Mouse (Mus musculus) neutrophil, adult 5-6 weeks (primary cell): Measurements from ENCODE around the gene Drc3. TPM values are rescaled to one million over a fixed set of nuclear protein-coding genes. Genes with fewer than 3 reads are reported as not detected.
"Not testable (repeated sequence)": the region's sequence is repeated elsewhere in the genome, so short reads cannot be mapped to it uniquely, and the experiment has no call there.

Experiments
- ATAC-seq: fragments of 151-379, 151-347 bp; 2 replicates; pipeline ENCODE4 v1.8.0; 2017; ENCODE audit warnings: mild to moderate bottlenecking, moderate TSS enrichment; ENCODE audit not compliant: insufficient number of reproducible peaks, poor library complexity, low FRiP score, severe bottlenecking; ENCODE audit errors: extremely low read depth
- total RNA-seq: library from RNA; stranded (forward); fragments of 200-1000 nt; gene quantifications from 2 replicates; pipeline ENCODE4 v1.2.3, GENCODE M21; 2017

The Drc3 gene
- total RNA-seq, 1 experiment from 2014 or later: 0.58 TPM

DNA sequence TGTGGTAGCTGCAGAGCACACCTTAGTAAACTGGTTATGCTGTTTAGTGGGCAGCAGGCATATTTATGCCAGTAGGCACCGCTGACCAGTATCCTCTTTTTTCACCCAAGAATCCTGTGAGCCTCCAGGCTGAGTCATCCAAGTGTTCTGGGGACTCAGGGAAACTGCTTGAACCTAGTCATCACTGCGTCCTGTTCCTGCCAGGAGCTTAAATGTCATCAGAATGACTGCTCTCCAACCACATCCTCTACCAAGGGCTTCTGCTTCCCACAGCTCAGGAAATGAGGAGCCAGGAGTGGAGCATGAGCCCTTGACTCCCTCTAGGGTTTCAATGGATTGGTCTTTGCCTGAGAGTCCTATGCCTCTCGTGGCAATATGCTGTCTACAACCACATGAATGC, 83.5 kb downstream of the Drc3 start:
- no peak for ATAC-seq

DNA sequence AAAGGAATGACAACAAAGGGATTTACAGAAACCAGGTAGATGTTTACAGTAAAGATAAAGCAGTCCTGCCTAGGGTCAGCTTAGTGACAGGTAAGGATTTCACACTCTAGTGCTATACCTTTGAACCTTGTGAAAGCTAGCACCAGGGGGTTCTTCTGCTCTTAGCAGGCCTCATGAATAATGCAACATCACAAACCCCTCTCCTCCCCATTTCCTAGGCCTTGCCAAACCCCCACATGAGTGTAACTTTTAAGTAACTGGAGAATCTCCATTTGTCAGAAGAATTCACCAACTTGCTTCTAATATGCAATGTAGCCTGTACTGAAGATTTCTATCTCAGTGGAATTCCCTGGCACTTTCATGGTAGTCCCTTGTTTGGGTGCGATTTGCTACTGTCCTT, 86.5 kb downstream of the Drc3 start:
- not testable (repeated sequence) for ATAC-seq

DNA sequence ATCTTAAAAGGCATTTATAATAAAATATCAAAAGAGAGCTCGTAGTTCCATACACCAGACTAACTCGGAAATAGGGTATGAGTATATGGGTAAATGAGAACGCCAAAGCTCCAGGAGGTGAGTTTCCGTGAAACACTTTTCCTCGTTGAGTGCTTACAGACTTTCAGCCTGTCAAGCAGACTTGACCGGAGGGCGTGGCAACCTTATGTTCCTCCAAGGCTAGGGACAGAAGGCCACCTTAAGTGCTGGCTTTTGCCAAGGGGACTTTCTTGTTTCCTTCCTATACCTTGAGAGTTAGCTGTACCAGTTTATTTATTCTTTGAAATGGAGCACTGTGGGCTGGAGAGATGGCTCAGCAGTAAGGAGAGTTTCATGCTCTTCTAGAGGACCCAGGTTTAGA, 87.0 kb downstream of the Drc3 start:
- no peak for ATAC-seq

DNA sequence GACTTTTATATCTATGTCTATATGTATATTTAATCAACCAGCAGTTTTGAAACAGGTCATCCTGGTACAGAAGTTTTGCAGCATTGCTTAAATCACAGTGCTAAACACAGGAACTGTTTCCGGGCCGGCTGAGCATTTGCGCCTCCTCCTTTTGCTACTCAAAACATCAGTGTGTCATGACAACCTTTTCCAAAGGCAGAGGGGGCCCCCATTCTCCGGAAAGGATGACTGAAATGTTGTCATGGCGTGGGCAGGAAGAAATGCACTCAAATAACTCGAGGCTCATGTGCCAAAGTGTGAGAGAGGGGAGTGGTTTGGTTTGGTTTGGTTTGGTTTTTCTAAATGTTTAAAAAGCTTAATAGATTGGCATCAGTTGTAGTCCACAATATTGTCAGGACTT, 89.8 kb downstream of the Drc3 start:
- no peak for ATAC-seq

Other genes starting within 250 kb of the Drc3 start
- 13.4 and 14.9 TPM in 2 replicates for gene Rai1, start 248.3 kb upstream of the Drc3 start, total RNA-seq
- 30.3 and 32.2 TPM in 2 replicates for gene Srebf1, start 130.7 kb upstream of the Drc3 start, total RNA-seq
- gene Tom1l2, start 424 bp upstream of the Drc3 start, total RNA-seq: 16.2 and 16.3 TPM in 2 replicates
- 13.3 and 13.8 TPM in 2 replicates for gene Gid4, start 63.8 kb downstream of the Drc3 start, total RNA-seq
- 20.9 and 29.6 TPM in 2 replicates for gene Atpaf2, start 65.1 kb downstream of the Drc3 start, total RNA-seq
- gene Drg2, start 101.3 kb downstream of the Drc3 start, total RNA-seq: 29.7 and 31.2 TPM in 2 replicates
- gene Myo15, start 116.0 kb downstream of the Drc3 start, total RNA-seq: 0.12 TPM in 2 replicates
- 38.1 and 40.3 TPM in 2 replicates for gene Alkbh5, start 183.1 kb downstream of the Drc3 start, total RNA-seq